Mouse (Mus musculus) large intestine, adult 2 months (tissue): ENCODE results near the gene Rcn3. TPM values are rescaled to one million over a fixed set of nuclear protein-coding genes. Genes with fewer than 3 reads are reported as not detected.

Experiments used
- DNase-seq: peaks from one replicate; pipeline ENCODE4 v3.0.0-alpha.2; 2012; ENCODE audit warnings: low read depth, low spot score
- WGBS: fragments of 180-500 bp; shearing (Covaris S2); methylation state at CpG from one replicate; pipeline ENCODE4 v1.1.7; 2018; 5-methylcytosine and 5-hydroxymethylcytosine counted together
- polyA plus RNA-seq: library from polyadenylated mRNA; depleted of rRNA; stranded (reverse); fragments of >200 nt; gene quantifications from 2 replicates; pipeline ENCODE4 v1.2.3, GENCODE M21; 2012

Gene Rcn3
- polyA plus RNA-seq, 1 experiment, result 48.6 TPM

DNA sequence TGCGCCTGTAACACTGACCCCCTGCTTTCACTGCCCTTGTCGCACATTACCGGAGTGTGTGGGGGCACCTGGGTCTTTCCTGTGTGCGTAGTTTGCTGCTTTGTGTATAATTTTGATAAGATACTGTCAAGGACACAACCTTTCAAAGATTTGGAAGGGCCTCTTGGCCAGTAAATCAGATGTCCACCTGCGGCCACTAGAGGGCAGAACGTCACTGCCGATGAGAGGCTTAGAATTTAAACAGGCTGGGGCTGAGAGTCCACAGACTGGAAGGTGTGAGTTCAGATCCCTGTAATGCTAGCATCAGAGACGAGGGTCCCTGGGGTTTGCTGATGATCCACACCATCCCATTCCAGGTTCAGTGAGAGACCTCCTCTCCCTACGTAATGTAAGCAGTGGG, 13.5 kb downstream of the Rcn3 start:
- whole genome bisulfite sequencing, result 30% methylated on average over 9 of the region's 9 CpGs
- DNase-seq, result no peak

DNA sequence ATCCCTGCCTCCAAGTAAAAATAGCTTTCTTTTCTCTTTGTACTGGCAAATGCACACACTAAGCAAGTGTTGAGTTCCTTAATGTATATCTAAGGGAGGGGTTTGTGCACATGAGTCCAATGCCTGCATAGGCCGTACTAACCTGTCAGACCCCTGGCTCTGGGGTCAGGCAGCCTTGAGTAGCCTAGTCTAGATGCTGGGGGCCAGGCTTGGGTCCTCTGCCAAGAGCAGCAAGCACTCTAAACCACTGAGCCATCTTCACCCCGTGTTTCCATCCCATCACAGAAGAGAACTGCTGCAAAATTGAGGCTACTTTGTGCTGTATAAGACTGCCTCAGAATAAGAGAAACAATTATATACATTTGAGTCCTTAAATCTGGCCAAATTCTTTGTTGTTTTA, 14.2 kb downstream of the Rcn3 start:
- DNase-seq, result no peak
- 93% methylated on average over 2 of the region's 2 CpGs for WGBS

DNA sequence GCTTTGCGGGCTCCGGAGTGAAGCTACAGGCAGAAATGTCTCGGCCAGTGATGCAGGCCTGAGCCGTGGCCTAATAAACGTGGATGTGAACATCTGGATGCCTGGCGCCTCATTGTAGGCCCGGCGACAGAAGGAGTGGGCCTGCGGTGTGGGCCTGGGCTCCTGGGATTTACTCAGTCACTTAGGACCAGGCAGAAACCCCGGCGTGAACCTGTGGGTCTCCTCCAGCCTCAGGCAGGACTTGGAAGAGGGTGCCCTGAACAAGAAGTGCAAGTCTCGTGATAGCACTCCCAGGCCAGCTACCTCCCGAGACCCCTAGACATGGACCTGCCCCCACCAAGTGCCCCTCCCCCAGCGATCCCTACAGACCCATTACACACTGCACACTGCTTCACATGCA, 14.7 kb downstream of the Rcn3 start:
- WGBS, result 83% methylated on average over 14 of the region's 14 CpGs
- DNase-seq, result no peak

DNA sequence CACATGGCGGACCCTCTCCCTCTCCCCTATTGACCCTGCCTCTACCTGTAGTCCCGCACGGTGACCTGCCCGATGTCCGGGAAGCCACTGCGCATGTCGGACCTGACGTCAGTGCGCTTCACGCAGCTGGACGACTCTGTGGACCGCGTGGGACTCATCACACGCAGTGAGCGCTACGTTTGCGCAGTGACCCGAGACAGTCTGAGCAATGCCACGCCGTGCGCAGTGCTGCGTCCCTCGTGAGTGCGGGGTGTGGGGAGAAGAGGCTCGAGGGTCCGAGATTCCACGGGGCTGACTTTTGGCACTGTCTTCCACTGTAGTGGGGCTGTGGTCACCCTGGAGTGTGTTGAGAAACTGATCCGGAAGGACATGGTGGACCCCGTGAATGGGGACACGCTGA, 15.5 kb downstream of the Rcn3 start:
- WGBS, result 91% methylated on average over 30 of the region's 30 CpGs
- DNase-seq, result no peak

DNA sequence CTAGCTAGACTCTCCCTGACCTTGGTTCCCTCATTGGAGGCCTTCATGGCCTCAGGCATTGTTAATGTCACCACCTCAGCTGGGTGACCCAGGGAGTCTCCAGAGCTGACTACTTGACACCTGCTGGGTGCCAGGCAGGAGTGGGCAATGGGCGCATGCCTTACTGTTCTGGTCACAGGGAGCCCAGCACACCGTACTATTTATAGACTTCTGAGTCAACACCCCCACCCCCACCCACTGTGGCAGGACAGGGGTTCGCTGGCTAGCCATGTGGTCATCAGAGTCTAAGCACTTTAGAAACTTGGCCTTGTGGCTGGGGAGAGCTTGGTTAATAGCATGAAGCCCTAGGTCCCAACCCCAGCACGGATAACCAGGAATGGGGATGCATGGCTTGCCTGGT, 16.6 kb downstream of the Rcn3 start:
- 72% methylated on average over 4 of the region's 4 CpGs for WGBS
- no peak for DNase-seq

DNA sequence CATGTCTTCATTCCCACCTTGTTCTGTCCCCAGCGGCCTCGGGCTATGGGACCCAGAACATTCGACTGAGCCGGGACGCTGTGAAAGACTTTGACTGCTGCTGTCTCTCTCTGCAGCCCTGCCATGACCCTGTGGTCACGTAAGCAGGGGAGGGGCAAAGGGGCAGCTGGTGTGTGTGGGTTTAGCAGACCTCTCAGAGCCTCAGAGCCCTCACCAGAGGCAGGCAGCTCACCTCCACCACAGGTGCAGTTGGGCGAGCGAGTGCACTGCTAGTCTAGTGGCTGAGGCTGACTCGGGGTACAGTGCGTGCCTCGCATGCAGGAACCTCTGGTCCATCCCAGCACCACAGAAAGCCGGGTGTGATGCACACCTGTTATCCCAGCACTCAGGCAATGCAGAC, 18.1 kb downstream of the Rcn3 start:
- 90% methylated on average over 12 of the region's 12 CpGs for WGBS
- no peak for DNase-seq

DNA sequence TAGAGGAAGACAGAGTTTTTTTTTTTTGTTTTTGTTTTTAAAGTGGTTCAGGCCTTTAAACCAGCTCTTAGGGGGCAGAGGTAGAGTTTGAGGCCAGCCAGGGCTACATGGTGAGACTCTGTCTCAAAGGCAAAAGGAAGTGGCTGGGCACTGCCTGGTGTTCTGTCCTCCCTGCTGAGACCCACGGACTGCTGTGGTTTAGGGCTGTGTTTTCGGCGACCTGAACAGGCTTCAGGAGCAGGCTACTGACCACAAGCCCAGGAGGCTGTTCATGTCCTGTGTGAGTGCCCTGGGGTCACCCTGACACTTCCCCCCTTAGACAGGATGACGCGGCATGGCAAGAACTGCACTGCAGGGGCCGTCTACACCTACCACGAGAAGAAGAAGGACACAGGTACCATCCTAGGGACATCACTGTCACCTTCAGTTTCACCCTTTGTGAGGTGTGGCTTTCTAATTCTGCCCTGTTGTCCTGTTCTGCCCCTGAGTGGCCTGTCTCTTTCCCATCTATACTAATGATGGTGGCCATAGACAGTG, 18.8 kb downstream of the Rcn3 start:
- 76% methylated on average over 7 of the region's 7 CpGs for whole genome bisulfite sequencing
- DNase-seq, result no peak

DNA sequence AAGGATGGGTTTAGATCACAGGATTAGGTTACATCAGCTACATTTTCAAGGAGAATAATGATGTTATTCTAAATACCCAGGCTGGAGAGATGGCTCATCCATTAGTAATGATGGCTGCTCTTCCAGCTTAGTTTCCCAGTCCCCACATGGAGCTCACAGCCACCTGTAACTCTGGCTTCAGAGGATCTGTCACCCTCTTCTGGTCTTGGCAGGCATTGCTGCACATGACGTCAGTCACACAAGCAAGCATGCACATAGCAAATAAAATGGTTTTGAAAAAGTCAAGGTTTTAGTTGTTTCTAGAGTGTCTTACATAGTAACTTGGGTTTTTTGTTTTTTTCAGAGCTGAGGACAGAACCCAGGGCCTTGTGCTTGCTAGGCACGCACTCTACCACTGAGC, 19.8 kb downstream of the Rcn3 start:
- no peak for DNase-seq
- WGBS, result 73% methylated on average over 2 of the region's 2 CpGs

DNA sequence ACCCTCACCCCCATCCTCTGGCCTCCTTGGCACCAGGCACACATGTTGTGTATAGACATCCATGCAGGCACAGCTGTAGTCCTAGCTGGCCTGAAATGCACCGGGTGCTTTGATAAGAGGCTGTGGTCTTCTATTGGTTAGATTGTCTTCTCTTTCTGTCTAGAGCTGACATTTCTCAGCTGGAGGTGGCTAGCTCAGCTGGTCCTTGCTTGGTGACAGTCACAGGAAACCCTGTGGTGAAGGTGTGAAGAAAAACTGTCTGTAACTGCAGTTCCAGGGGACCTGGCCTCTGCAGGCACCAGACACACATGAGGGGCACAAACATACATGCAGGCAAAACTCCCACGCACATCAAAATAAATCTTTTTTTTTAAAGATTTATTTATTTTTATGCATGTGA, 22.4 kb downstream of the Rcn3 start:
- DNase-seq, result no peak
- 89% methylated on average over 2 of the region's 2 CpGs for WGBS

DNA sequence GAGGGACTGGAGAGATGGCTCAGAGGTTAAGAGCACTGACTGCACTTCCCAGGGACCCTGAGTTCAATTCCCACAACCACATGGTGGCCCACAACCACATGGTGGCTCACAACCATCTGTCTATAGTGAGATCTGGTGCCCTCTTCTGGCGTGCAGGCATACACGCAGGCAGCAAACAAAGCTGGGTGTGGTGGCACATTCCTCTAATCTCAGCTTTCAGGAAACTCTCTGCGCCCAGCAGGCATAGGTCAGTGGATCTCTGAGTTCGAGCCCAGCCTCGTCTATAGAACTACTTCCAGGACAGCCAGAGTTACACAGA, 24.1 kb downstream of the Rcn3 start:
- DNase-seq, result no peak
- 12% methylated on average over 5 of the region's 5 CpGs for WGBS

DNA sequence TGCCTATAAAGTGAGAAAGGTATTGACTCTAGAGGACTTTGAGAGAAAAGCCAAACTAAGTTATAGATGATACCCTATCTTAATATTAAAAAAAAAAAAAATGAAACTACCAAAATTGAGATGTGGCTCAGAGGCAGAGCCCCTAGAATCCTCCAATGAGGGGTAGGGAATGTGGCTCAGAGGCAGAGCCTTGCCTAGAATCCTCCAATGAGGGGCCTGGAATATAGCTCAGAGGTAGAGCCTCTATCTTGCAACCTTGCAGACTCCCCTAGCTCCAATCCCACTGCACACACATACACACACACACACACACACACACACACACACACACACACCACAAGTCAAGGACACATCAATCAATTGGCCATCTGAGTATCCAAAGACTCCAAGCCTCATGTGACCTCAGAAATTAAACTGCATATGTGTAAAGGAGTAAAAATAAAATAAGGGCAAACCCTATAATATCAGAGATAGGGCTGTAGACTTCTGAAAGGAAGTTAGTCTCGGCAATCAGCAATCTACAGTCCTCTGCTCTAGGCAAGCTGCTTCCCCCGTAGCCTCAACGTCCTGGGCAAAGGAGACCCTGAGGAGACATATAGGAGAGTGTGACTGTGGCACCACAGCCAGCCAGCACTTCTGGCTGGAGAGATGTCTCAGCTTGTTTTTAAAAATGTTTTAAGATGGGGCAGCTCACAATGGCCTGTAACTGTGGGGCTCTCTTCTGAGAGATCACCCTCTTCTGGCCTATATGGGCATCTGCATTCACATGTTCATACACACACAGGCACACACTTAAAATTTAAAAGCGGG, 24.6 kb downstream of the Rcn3 start:
- whole genome bisulfite sequencing, result 89% methylated on average over 4 of the region's 4 CpGs
- no peak for DNase-seq

DNA sequence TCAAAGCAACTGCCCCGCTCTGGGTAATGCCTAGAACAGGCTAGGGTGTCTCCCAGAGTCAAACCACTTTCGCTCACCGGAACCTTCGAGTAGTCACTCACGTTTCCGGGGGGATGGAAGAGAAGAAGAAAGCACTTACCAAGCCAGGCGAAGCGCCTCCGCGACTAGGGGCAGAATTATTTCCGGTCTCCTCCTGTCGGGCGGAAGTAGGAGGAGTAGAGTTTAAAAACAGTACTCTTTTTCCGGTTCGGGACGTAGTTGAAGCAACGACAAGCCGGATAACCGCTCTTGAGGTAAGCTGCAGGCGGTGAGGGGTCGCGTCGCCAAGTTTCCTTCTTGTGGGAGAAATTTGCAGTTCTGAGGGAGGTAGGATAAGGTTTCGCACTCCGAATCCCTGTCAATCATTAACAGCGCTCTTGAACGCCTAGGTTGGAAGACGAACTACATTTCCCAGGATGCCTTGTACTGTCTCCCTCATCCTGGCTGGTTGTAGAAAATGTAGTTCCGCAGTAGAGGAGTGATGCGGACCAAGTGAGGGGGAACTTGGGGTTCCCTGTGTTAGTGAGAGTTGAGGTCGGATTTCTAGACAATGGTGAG, 29.7 kb downstream of the Rcn3 start, which contains the start of the genes Nosip and Prrg2:
Nosip (plus strand) TSS at position 191 of the 597 bp plus-strand sequence.
Prrg2 (minus strand) TSS at position 439 of the 597 bp plus-strand sequence.
- DNase-seq, result peak; percentile 99
- under 1% methylated on average over 31 of the region's 31 CpGs for whole genome bisulfite sequencing

DNA sequence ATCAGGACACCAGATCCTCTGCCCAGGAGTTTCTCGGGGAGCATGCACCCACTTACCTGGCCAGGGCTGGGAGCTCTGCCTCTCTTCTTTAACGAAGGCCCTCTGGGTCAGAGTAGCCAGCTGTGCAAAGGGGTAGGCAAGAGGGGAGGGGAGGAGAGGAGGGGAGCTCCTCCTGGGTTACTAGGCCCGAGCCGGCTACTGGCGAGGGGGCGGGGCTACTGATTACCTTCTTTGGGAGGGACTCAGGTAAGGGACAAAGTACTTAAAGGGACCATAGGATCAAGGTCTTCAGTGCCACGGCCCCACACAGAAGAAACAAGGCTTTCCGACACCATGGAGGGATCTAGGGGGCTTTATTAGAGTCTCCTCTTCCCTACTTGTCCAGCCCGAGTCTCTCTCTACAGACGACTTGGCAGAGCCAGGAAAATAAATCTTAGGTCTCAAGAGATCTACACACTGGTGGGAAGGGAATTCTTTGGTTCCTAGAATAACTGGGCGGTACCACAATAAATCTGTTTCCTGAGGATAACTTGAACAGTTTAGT, 30.4 kb downstream of the Rcn3 start:
- DNase-seq, result no peak
- 7% methylated on average over 11 of the region's 11 CpGs for WGBS

DNA sequence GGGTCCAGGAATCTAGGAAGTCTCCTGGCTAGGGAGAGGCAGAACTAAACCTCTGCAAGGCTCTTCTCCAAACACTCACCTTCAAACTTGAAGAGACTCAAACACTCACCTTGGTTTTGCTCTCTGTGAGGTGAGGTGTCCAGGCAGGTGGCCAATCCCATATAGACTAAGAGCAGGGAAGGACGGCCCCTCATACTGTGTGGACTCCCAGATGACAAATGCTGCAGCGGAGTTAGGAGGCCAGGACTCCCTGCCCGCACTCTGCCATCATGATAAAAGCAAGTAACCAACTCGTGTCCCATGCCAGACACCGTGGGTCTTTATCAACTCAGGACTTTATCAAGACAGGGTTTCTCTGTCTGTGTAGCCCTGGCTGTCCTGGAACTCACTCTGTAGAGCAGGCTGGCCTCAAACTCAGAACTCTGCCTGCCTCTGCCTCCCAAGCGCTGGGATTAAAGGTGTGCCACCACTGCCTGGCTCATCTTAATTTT, 31.3 kb downstream of the Rcn3 start:
- DNase-seq, result no peak
- WGBS, result 86% methylated on average over 6 of the region's 6 CpGs

DNA sequence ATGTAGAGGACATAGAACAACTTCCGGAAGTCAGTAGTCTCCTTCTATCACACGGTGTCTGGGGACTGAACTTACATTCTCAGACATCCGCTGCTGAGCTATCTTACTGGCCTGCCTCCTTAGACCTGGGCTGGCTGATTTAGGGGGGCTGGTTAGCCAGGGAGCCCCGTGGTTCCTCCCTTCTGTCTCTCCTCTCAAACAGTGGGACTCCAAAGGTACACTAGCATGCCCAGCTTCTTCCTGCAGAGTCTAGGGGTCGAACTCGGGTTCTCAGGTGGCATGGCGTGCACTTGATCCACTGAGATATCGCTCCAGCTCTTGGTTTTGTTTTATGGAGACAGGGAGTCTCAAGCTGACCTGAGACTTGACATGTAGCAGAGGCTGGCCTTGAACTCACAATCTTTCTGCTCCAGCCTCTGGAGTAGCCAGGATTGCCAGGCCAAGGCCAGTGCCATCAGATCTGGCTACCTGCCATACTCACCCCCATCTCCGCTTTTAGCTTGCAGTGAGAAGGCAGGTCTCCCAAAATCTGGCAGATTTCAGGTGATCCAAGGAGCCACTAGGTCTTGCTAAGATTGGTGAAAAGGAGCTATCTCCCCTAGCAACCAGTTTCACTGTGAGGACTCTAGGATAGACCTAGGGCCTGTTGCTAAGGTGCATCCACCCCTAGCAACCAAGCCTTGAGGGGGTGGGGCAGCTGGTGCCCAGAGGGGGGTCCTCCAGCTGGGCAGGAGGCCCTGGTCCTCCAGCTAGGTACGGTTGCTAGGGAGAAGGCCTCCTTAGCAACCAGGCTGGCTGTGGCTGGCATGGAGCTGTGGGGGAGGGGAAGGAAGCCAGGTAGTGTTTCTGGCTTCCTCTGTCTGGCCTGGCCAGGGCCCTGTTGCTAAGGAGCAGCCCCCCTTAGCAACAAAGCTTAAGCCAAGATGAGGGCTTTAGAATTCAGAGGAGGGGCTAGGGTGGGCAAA, 33.1 kb downstream of the Rcn3 start:
- WGBS, result 89% methylated on average over 10 of the region's 10 CpGs
- no peak for DNase-seq

DNA sequence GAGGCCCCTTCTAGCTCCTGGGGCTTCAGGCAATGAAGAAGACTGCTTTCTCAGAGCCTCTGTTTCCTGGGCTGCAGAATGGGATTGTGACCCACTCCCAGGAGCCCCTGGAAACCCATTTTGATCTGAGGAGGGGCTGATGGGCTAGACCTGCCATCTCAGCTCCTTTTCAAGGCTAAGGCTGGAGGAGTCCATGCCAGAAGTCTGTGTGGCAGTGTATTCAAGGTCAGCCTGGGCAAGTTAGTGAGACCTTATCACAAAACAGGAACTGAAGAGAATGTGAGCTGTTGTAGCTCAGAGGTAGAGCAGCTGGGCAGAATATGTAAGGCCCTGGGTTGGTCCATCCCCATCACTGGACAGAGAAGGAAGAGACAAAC, 35.1 kb downstream of the Rcn3 start:
- DNase-seq, result no peak

DNA sequence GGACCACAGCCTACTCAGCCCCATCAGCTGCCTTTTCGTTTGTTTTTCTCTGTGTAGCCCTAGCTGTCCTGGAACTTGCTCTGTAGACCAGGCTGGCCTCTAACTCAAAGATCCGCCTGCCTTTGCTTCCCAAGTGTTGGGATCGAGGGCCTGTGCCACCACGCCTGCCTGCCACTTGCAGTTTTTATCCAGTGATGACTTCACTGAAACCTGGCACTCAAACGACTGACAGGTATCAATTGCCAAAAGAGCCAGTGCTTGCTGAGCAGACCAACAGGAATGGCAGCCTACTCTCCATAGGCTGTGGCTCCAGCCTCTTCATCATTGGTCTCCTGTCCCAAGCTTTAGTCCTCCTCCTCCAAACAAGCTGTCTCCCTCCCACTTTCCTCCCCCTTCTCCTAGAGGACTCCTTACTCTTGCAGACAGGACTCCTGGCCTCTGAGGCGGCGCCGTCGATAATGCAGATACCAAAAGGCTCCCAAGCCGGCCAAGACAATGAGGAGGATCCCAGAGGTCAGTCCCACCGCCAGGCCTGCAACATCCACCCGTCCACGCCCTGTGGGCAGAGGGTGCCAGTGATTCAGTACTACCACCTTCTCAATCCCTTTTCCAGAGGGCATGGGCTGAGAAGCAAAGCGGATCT, 35.6 kb downstream of the Rcn3 start:
- WGBS, result 80% methylated on average over 14 of the region's 14 CpGs
- no peak for DNase-seq

DNA sequence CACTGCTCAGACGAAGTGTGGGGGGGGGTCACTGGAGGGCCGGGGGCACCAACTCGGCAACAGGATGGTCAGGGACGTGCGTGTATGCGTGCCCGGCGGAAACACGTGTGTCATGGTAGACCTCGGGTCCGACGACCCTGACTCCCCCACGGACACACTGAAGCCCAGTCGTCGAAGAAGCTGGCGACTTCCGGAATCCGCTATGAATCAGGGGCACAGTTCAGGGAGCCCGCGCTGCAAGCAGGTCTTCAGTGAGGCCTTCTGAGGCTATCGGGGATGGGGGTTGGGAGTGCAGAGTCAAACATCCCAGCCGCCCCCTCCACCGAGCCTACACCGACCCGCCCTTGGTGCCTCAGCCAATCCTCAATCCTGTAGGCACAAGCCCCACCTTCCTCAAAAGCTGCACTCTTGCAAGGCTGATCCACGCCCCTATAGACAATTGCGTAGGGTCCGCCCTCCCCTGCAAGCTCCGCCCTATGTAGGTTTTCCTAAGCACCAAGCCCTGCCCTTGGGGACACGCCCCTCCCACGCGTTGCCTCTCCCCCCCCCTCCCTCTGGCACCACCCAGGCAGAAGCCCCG, 38.0 kb downstream of the Rcn3 start:
- under 1% methylated on average over 33 of the region's 33 CpGs for WGBS
- DNase-seq, result peak; percentile 91
